Mouse (Mus musculus) kidney, embryonic 14.5 days (tissue): ENCODE data around the gene Ppp1r12a. TPM values are rescaled to one million over a fixed set of nuclear protein-coding genes. Genes with fewer than 3 reads are reported as not detected.

Experiments
- ATAC-seq: fragments of 200-750 bp; cut with Nextera tagmentation; 2 replicates; pipeline ENCODE4 v1.8.0; 2017; ENCODE audit warnings: moderate number of reproducible peaks, mild to moderate bottlenecking, moderate TSS enrichment, moderate library complexity; ENCODE audit not compliant: low FRiP score, low TSS enrichment
- H3K27ac ChIP-seq: fragments of 300-500 bp; sonication (generic); 2 replicates; pipeline ENCODE4 v1.5.1; 2014; ENCODE audit warnings: low read depth, mild to moderate bottlenecking, low read length, moderate library complexity, mixed read lengths
- H3K27me3 ChIP-seq: fragments of 300-500 bp; sonication (generic); 2 replicates; pipeline ENCODE4 v1.6.1; 2014; ENCODE audit warnings: mild to moderate bottlenecking, low read length; ENCODE audit not compliant: control insufficient read depth, insufficient read depth
- H3K36me3 ChIP-seq: fragments of 300-500 bp; sonication (generic); 2 replicates; pipeline ENCODE4 v1.6.1; 2014; ENCODE audit warnings: low read length, mixed read lengths; ENCODE audit not compliant: control insufficient read depth, insufficient read depth
- H3K4me1 ChIP-seq: fragments of 300-500 bp; sonication (generic); 2 replicates; pipeline ENCODE4 v1.6.1; 2014; ENCODE audit warnings: low read length, mixed read lengths; ENCODE audit not compliant: control insufficient read depth, insufficient read depth
- H3K4me2 ChIP-seq: fragments of 300-500 bp; sonication (generic); replicated peaks from 2 replicates; pipeline ENCODE4 v1.6.1; 2014; ENCODE audit warnings: low read depth, mild to moderate bottlenecking, low read length
- H3K4me3 ChIP-seq: fragments of 300-500 bp; sonication (generic); 2 replicates; pipeline ENCODE4 v1.5.1; 2014; ENCODE audit warnings: mild to moderate bottlenecking, low read length
- H3K9ac ChIP-seq: fragments of 300-500 bp; sonication (generic); 2 replicates; pipeline ENCODE4 v1.6.1; 2014; ENCODE audit warnings: low read depth, mild to moderate bottlenecking, low read length, moderate library complexity
- H3K9me3 ChIP-seq: fragments of 300-500 bp; sonication (generic); 2 replicates; pipeline ENCODE4 v1.6.1; 2016; ENCODE audit warnings: low read length; ENCODE audit not compliant: control insufficient read depth
- WGBS: fragments of 180-500 bp; shearing (Covaris S2); extraction: QIAGEN DNeasy Blood & Tissue Kit; methylation state at CpG from one replicate; pipeline ENCODE4 v1.1.7; 2014; 5-methylcytosine and 5-hydroxymethylcytosine counted together
- polyA plus RNA-seq: library from polyadenylated mRNA; unstranded; fragments of >200 nt; fragmentation: Nextera tagmentation; extraction: Ambion mirVana; gene quantifications from 2 replicates; pipeline ENCODE4 v1.2.1, GENCODE M21; 2014

Gene Ppp1r12a
- polyA plus RNA-seq, 1 experiment from 2014 or later: 98.5 TPM

DNA sequence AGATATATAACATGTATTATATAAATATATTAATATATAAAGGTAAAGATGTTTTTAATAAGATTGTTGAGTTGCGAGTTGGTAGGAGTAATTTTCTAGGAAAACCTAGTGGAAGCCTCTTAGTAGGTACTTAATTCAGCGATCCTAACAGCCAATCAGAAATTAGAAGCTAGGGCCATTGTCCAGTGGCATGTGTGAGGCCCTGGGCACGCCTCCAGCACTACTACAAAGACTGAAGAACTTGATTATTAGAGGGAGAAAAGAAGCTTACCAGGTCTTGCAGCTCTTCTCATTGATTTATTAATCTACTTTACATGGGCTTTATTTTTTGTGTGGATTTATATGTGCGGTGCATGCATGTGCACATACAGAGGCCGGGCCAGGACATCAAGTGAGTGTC is 123.0 kb downstream of the Ppp1r12a start:
- peaks cover 7% of the 10 kb centered on the region; the same call in 1 of the 2 replicates for H3K36me3 ChIP-seq
- no peak for ATAC-seq
- WGBS: 93% methylated on average over 5 of the region's 5 CpGs
- H3K4me2 ChIP-seq: no peak overlapping the region
- no peaks in the 10 kb centered on the region for H3K9me3 ChIP-seq
- H3K27me3 ChIP-seq: no peaks in the 10 kb centered on the region
- H3K9ac ChIP-seq: no peak overlapping the region
- no peaks in the 10 kb centered on the region for H3K4me1 ChIP-seq
- no peak overlapping the region for H3K27ac ChIP-seq
- no peak overlapping the region for H3K4me3 ChIP-seq

DNA sequence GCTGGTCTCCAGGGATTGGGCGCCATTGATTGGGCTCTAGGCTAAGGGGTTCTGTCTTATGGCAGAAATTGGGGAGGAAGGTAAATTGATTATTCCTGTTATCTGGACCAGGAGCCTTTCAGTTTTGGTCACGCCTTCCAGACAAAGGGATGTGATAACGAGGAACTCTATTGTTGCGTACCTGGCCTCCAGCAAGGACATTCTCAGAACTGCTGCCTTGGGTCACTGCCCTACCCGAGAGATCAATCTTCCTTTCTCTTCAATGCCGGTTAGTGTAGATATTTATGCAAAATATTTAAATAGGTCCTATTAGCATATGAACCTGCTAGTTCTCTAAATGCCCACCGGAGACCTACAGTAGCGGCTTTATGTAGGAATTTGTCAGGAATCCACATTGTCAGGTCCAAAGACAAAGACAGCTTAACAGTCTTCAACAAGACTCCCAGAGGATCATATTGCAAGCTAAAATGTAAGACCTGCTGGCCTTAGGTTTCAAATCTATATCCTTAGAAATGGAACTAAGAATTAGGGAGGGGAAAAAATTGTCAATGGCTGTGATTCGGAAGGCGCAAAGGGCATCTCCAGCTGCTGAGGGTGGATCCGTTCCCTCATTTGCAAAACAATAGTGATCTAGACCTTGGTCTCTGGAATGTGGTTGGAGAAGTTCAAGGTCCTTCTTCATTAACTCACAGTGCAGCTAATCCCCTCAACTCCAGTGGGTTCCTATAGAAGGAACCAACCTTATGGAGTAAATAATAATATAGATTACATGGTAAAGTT is 124.9 kb downstream of the Ppp1r12a start:
- H3K36me3 ChIP-seq: no peaks in the 10 kb centered on the region
- no peaks in the 10 kb centered on the region for H3K27me3 ChIP-seq
- no peaks in the 10 kb centered on the region for H3K4me1 ChIP-seq
- no peak overlapping the region for H3K27ac ChIP-seq
- H3K4me2 ChIP-seq: no peak overlapping the region
- no peak for ATAC-seq
- no peaks in the 10 kb centered on the region for H3K9me3 ChIP-seq
- WGBS: 79% methylated on average over 11 of the region's 11 CpGs
- H3K4me3 ChIP-seq: no peak overlapping the region
- no peak overlapping the region for H3K9ac ChIP-seq

DNA sequence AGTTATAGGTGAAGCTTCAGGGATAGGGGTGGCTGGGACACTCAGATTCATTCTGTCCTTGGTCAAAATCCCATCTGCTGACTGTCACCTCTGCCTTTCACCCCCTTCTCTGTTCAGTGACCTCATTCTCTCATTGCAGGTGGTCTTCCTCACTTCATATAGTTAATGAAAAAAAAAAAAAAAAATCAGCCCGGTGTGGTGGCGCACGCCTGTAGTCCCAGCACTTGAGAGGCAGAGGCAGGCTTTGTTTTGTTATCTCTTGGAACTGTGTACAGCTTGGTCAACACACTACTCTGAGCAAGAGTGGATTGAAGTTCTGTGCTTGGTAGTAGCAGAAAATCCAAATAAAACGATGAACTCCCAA is 125.4 kb downstream of the Ppp1r12a start:
- Histone ChIP-seq H3K36me3 (no peaks in the 10 kb centered on the region), H3K9ac (no peak overlapping the region), H3K4me2 (no peak overlapping the region), H3K27me3 (no peaks in the 10 kb centered on the region), H3K4me1 (no peaks in the 10 kb centered on the region), H3K27ac (no peak overlapping the region), H3K9me3 (no peaks in the 10 kb centered on the region), H3K4me3 (no peak overlapping the region)
- WGBS: 83% methylated on average over 4 of the region's 4 CpGs
- no peak for ATAC-seq

DNA sequence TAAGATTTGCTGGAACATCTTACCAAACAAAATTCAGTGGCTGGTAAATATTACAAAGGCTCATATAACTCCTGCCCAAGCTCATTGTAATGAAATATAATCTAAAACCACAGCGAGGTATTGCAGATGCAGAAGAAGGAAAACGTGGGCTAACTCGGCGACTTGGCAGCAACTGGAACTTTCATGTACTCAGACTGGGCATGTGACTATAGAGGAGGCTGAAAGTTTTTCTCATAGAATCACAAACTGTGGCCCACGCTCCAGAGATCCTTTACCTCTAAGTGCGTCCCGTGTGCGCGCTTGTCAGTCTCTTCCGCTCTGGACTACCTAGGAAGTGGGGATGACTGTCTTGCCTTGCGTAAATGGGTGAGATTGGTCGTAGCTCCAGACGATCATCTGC is 128.1 kb downstream of the Ppp1r12a start:
- H3K4me3 ChIP-seq: no peak overlapping the region
- H3K9ac ChIP-seq: no peak overlapping the region
- no peaks in the 10 kb centered on the region for H3K4me1 ChIP-seq
- no peak overlapping the region for H3K27ac ChIP-seq
- H3K27me3 ChIP-seq: no peaks in the 10 kb centered on the region
- 95% methylated on average over 13 of the region's 13 CpGs for WGBS
- no peak overlapping the region for H3K4me2 ChIP-seq
- H3K36me3 ChIP-seq: no peaks in the 10 kb centered on the region
- H3K9me3 ChIP-seq: no peaks in the 10 kb centered on the region
- ATAC-seq: no peak

DNA sequence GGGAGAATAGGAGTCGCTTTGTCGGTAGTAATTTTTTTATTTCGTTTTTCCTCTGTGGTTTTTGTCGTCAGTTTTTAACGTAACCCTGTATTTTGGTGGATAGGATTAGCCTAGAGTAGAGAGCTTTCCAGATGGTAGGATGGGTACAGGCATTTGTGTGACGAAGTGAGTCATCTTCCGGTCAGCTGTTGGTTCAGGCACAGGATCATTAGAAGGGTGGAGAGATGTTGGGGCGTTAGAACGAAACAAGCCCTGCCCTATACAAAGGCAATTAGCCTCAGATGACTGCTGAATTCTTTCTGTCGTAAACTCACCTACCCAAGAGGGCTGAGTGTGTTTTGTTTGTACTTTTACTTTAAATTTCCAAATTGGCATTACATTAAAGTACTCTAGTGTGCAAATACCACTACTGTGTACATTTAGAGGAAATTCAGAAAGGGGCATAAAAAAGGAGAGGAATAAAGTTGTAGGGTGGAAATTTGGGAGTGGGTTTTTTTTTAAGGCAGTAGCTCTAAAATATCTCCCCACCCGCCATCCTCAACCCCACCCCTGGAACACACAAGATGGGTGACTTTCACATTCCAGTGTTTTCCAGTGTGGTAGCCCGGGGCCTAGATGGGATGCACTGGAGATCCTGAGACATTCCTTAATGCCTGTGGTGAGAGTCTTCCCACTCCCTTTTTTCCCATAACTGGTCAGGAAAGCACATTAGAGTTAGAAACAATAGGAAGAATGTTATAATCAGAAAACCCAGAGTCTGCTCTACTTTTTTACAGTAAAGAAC is 129.9 kb downstream of the Ppp1r12a start:
- H3K4me3 ChIP-seq: no peak overlapping the region
- no peak overlapping the region for H3K4me2 ChIP-seq
- 77% methylated on average over 12 of the region's 12 CpGs for WGBS

DNA sequence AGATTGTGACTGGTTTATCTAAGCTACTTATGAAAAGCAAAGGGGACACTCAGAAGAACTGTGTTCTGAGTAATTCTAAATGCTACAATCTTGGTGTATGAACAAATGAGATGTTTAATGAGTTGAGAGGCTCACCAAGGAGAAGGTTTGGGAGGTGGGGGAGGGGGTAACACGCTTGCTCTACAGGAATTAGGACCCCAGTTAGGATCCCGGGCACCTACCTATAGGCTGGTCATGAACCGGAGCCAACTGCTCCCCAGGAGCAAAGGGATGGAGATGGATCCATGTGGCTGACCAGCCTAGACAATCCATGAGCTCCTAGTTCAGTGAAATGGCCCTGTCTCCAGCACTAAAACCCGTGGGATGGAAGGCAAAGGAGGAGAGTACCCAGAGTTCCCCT is 130.7 kb downstream of the Ppp1r12a start:
- Histone ChIP-seq H3K9me3 (no peaks in the 10 kb centered on the region), H3K4me1 (no peaks in the 10 kb centered on the region), H3K4me2 (no peak overlapping the region), H3K27ac (no peak overlapping the region), H3K36me3 (no peaks in the 10 kb centered on the region), H3K4me3 (no peak overlapping the region), H3K9ac (no peak overlapping the region), H3K27me3 (no peaks in the 10 kb centered on the region)
- ATAC-seq: no peak
- WGBS: 91% methylated on average over 4 of the region's 4 CpGs

More for the DNA sequence above, 129.9 kb downstream of the Ppp1r12a start:
- Histone ChIP-seq H3K9ac (no peak overlapping the region), H3K36me3 (no peaks in the 10 kb centered on the region), H3K4me1 (no peaks in the 10 kb centered on the region), H3K9me3 (no peaks in the 10 kb centered on the region), H3K27ac (no peak overlapping the region), H3K27me3 (no peaks in the 10 kb centered on the region)
- no peak for ATAC-seq

DNA sequence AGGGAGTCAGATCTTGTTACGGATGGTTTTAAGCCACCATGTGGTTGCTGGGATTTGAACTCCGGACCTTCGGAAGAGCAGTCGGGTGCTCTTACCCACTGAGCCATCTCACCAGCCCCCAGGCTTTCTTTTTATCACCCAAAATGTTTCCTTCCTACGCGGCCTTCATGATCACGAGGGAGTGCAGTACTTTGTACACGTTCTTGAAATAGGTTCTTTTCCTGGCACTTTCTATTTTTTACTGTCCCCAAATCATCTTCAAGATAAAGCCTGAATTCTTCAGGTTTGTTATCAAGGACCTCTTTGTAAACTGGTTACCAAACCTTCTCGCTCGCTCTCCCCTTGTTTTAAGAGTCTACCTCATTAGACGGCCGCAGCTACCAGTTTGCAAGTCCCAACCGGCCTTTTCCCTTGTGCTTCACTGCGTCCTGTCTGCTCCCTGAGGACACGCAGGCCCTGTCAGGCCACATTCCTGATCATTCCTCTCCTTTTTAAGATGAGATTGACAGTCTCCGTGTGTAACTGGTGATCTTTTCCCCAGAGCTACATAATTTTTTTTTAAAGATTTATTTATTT is 131.7 kb downstream of the Ppp1r12a start:
- Histone ChIP-seq H3K4me1 (no peaks in the 10 kb centered on the region), H3K4me2 (no peak overlapping the region), H3K9ac (no peak overlapping the region), H3K4me3 (no peak overlapping the region), H3K36me3 (no peaks in the 10 kb centered on the region), H3K9me3 (no peaks in the 10 kb centered on the region), H3K27ac (no peak overlapping the region), H3K27me3 (no peaks in the 10 kb centered on the region)
- ATAC-seq: no peak
- WGBS: 94% methylated on average over 16 of the region's 16 CpGs

DNA sequence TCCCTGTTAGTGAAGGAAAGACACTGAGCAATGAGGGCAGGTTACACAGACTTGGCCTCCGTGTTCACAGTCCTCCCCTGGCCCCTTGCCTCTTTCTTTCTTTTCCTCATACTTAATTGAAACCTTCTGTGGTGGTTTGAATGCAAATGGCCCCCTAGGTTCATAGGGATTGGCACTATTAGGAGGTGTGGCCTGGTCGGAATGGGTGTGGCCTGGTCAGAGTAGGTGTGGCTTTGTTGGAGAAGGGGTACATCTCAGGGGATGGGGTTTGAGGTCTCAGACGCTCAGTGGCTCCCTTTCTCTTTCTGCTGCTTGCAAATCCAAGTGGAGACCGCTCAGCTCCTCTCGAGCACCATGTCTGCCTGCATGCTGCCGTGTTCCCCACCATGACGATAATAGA is 132.8 kb downstream of the Ppp1r12a start:
- Histone ChIP-seq H3K27ac (no peak overlapping the region), H3K4me3 (no peak overlapping the region), H3K4me1 (no peaks in the 10 kb centered on the region), H3K4me2 (no peak overlapping the region), H3K36me3 (no peaks in the 10 kb centered on the region), H3K9ac (no peak overlapping the region), H3K9me3 (no peaks in the 10 kb centered on the region), H3K27me3 (no peaks in the 10 kb centered on the region)
- WGBS: 87% methylated on average over 7 of the region's 7 CpGs
- no peak for ATAC-seq

DNA sequence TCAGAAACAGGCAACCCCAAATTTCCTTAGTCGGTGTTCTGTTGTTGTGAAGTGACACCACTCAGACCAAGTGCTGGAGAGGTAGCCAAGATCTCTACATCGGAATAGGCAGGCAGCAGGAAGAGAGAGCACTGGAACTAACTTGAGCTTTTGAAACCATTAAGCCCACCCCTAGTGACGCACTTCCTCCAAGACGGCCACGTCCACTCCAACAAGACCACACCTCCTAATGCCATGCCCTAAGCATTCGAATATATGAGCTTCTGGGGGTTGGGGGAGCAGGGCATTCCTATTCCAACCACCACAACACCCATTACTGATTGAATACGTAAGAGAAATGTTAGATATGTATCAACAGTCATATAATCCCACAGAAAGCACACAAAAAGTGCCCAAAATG is 134.5 kb downstream of the Ppp1r12a start:
- Histone ChIP-seq H3K4me1 (no peaks in the 10 kb centered on the region), H3K27me3 (no peaks in the 10 kb centered on the region), H3K9ac (no peak overlapping the region), H3K36me3 (no peaks in the 10 kb centered on the region), H3K27ac (no peak overlapping the region), H3K4me3 (no peak overlapping the region), H3K4me2 (no peak overlapping the region), H3K9me3 (no peaks in the 10 kb centered on the region)
- ATAC-seq: no peak
- 90% methylated on average over 7 of the region's 7 CpGs for WGBS
